Mouse (Mus musculus): ENCODE measurements around the gene Tmem200b. TPM values are rescaled to one million over a fixed set of nuclear protein-coding genes. Genes with fewer than 3 reads are reported as not detected.
A peak's percentile ranks its signal among the peaks of the same experiment; 100 is the strongest.

Tmem200b gene
- polyA plus RNA-seq, 1 experiment from 2014 or later = 0.79 TPM

GRCm38 (mm10) chr4:131922404-131922803 lies 833 bp downstream of the Tmem200b start:
- Histone ChIP-seq H3K9ac (ENCODE audit: low read length) (no peak overlapping the region), H3K27ac (ENCODE audit: low read depth, low read length) (no peak overlapping the region), H3K36me3 (ENCODE audit: control insufficient read depth, insufficient read depth, low read length) (peaks cover 19% of the 10 kb centered on the region), H3K27me3 (ENCODE audit: control insufficient read depth, insufficient read depth, low read length) (peaks cover 66% of the 10 kb centered on the region), H3K9me3 (ENCODE audit: control insufficient read depth, low read length) (no peaks in the 10 kb centered on the region), H3K4me3 (ENCODE audit: low read depth, low read length) (peak overlapping the region; percentile 45), H3K4me1 (ENCODE audit: control insufficient read depth, insufficient read depth, low read length) (peaks cover 29% of the 10 kb centered on the region), H3K4me2 (peak overlapping the region; percentile 61)
- ATAC-seq (ENCODE audit: low FRiP score) (peak; percentile 28; the same call in 1 of the 2 replicates), DNase-seq (ENCODE audit: low spot score, missing footprints) (peak; percentile 89)
- 64% methylated on average over 15 of the region's 15 CpGs for WGBS

GRCm38 (mm10) chr4:131924096-131924810 lies 2.7 kb downstream of the Tmem200b start:
- peaks cover 26% of the 10 kb centered on the region for H3K4me1 ChIP-seq (ENCODE audit: control insufficient read depth, insufficient read depth, low read length)
- peaks cover 22% of the 10 kb centered on the region for H3K36me3 ChIP-seq (ENCODE audit: control insufficient read depth, insufficient read depth, low read length)

DNA sequence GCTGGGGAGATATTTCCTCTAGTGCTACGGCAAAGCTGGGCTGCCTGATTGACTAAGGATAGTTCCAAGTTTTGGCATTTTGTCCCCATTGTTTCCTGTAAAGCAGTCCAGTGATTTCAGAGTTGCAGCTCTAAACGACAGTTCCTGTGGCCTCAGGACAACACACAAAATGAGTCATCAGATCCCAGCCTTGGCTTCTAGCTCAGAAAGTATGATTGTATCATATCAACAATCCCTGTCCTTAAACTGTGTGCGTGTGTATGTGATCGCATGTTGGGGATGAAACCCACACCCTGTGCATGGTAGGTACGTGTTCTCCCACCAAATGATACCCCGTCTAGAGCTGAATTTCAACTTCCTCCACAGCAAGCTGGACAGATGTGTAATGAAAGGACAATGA lies 7.6 kb downstream of the Tmem200b start:
- Histone ChIP-seq H3K9me3 (ENCODE audit: control insufficient read depth, low read length) (no peaks in the 10 kb centered on the region), H3K4me1 (ENCODE audit: control insufficient read depth, insufficient read depth, low read length) (no peaks in the 10 kb centered on the region), H3K4me3 (ENCODE audit: low read depth, low read length) (no peak overlapping the region), H3K4me2 (no peak overlapping the region), H3K9ac (ENCODE audit: low read length) (no peak overlapping the region), H3K27me3 (ENCODE audit: control insufficient read depth, insufficient read depth, low read length) (peaks cover 4% of the 10 kb centered on the region), H3K36me3 (ENCODE audit: control insufficient read depth, insufficient read depth, low read length) (peaks cover 26% of the 10 kb centered on the region), H3K27ac (ENCODE audit: low read depth, low read length) (no peak overlapping the region)
- WGBS = 92% methylated on average over 6 of the region's 6 CpGs
- ATAC-seq (ENCODE audit: low FRiP score) (no peak), DNase-seq (ENCODE audit: low spot score, missing footprints) (no peak)

More at GRCm38 (mm10) chr4:131924096-131924810, 2.7 kb downstream of the Tmem200b start:
- DNase-seq (ENCODE audit: low spot score, missing footprints) (no peak), ATAC-seq (ENCODE audit: low FRiP score) (no peak)
- WGBS = 64% methylated on average over 6 of the region's 6 CpGs
- Histone ChIP-seq H3K27me3 (ENCODE audit: control insufficient read depth, insufficient read depth, low read length) (peaks cover 53% of the 10 kb centered on the region), H3K27ac (ENCODE audit: low read depth, low read length) (no peak overlapping the region), H3K4me3 (ENCODE audit: low read depth, low read length) (no peak overlapping the region), H3K9me3 (ENCODE audit: control insufficient read depth, low read length) (no peaks in the 10 kb centered on the region), H3K4me2 (no peak overlapping the region), H3K9ac (ENCODE audit: low read length) (no peak overlapping the region; the same call in 1 of the 2 replicates)

DNA sequence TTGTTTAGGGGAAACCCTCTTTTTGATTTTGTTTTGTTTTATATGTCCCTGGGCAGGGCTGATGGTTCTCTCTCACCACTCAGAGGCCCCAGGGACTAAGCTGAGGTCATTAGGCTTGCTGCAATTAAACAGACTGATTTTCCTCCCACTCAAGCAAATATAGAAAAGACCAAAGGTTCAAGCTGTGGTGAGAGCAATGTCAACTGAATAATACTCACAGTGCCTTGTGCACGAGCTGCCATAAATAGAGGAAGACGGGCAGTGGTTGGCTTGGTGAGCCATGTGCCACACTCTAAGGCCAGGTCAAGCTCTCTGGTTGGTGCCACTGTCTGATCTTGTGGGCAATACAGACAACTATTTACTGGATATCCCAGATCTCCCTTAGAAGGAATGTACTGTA lies 17.9 kb downstream of the Tmem200b start:
- 80% methylated on average over 2 of the region's 2 CpGs for WGBS

GRCm38 (mm10) chr4:131940846-131941245 lies 19.3 kb downstream of the Tmem200b start:
- no peak overlapping the region for H3K4me2 ChIP-seq
- no peak overlapping the region for H3K9ac ChIP-seq (ENCODE audit: low read length)
- H3K27ac ChIP-seq (ENCODE audit: low read depth, low read length) = no peak overlapping the region
- ATAC-seq (ENCODE audit: low FRiP score) (no peak), DNase-seq (ENCODE audit: low spot score, missing footprints) (no peak)
- no peaks in the 10 kb centered on the region for H3K27me3 ChIP-seq (ENCODE audit: control insufficient read depth, insufficient read depth, low read length)
- no peaks in the 10 kb centered on the region for H3K9me3 ChIP-seq (ENCODE audit: control insufficient read depth, low read length)
- no peak overlapping the region for H3K4me3 ChIP-seq (ENCODE audit: low read depth, low read length)
- peaks cover 3% of the 10 kb centered on the region; the same call in 1 of the 2 replicates for H3K36me3 ChIP-seq (ENCODE audit: control insufficient read depth, insufficient read depth, low read length)
- H3K4me1 ChIP-seq (ENCODE audit: control insufficient read depth, insufficient read depth, low read length) = no peaks in the 10 kb centered on the region
- WGBS = 93% methylated on average over 4 of the region's 4 CpGs

More for the DNA sequence above, 17.9 kb downstream of the Tmem200b start:
- Histone ChIP-seq H3K27ac (ENCODE audit: low read depth, low read length) (no peak overlapping the region), H3K9ac (ENCODE audit: low read length) (no peak overlapping the region), H3K27me3 (ENCODE audit: control insufficient read depth, insufficient read depth, low read length) (no peaks in the 10 kb centered on the region), H3K4me1 (ENCODE audit: control insufficient read depth, insufficient read depth, low read length) (no peaks in the 10 kb centered on the region), H3K4me2 (no peak overlapping the region), H3K4me3 (ENCODE audit: low read depth, low read length) (no peak overlapping the region), H3K9me3 (ENCODE audit: control insufficient read depth, low read length) (no peaks in the 10 kb centered on the region), H3K36me3 (ENCODE audit: control insufficient read depth, insufficient read depth, low read length) (peaks cover 6% of the 10 kb centered on the region; the same call in 1 of the 2 replicates)
- DNase-seq (ENCODE audit: low spot score, missing footprints) (no peak), ATAC-seq (ENCODE audit: low FRiP score) (no peak)

- Histone ChIP-seq H3K36me3 (ENCODE audit: control insufficient read depth, insufficient read depth, low read length) (no peaks in the 10 kb centered on the region), H3K4me3 (ENCODE audit: low read depth, low read length) (no peak overlapping the region), H3K9ac (ENCODE audit: low read length) (no peak overlapping the region), H3K9me3 (ENCODE audit: control insufficient read depth, low read length) (no peaks in the 10 kb centered on the region), H3K4me1 (ENCODE audit: control insufficient read depth, insufficient read depth, low read length) (peaks cover 27% of the 10 kb centered on the region), H3K27me3 (ENCODE audit: control insufficient read depth, insufficient read depth, low read length) (no peaks in the 10 kb centered on the region), H3K27ac (ENCODE audit: low read depth, low read length) (no peak overlapping the region), H3K4me2 (no peak overlapping the region)
- WGBS = 90% methylated on average over 11 of the region's 11 CpGs
- ATAC-seq (ENCODE audit: low FRiP score) (no peak), DNase-seq (ENCODE audit: low spot score, missing footprints) (no peak)
These were observed 26.3 kb downstream of the Tmem200b start for GRCm38 (mm10) chr4:131947848-131948247.

DNA sequence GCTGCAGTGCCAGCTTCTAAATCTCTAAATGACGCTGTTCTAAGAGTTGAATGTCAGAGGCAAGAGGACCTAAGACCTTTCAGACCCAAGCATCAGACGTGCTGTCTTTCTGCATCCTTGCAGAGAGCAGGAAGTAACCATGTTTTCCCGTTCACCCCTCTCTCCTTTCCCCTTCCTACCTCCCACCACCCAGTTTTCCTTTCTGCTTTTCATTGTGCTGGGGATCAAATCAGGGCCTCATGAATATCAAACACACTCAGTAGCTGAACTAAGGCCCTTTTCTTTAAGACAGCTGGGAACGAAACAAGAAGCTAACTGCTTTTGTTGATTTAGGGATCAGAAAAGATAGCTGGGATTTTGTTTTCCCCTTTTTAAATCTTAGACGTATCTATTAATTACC lies 28.3 kb downstream of the Tmem200b start:
- DNase-seq (ENCODE audit: low spot score, missing footprints) (peak; percentile 91), ATAC-seq (ENCODE audit: low FRiP score) (no peak)
- H3K27ac ChIP-seq (ENCODE audit: low read depth, low read length) = no peak overlapping the region
- no peaks in the 10 kb centered on the region for H3K9me3 ChIP-seq (ENCODE audit: control insufficient read depth, low read length)
- H3K4me1 ChIP-seq (ENCODE audit: control insufficient read depth, insufficient read depth, low read length) = peaks cover 27% of the 10 kb centered on the region
- no peak overlapping the region for H3K4me3 ChIP-seq (ENCODE audit: low read depth, low read length)
- no peaks in the 10 kb centered on the region for H3K27me3 ChIP-seq (ENCODE audit: control insufficient read depth, insufficient read depth, low read length)
- H3K4me2 ChIP-seq = no peak overlapping the region
- WGBS = 15% methylated on average over 5 of the region's 5 CpGs
- no peaks in the 10 kb centered on the region for H3K36me3 ChIP-seq (ENCODE audit: control insufficient read depth, insufficient read depth, low read length)
- no peak overlapping the region for H3K9ac ChIP-seq (ENCODE audit: low read length)

DNA sequence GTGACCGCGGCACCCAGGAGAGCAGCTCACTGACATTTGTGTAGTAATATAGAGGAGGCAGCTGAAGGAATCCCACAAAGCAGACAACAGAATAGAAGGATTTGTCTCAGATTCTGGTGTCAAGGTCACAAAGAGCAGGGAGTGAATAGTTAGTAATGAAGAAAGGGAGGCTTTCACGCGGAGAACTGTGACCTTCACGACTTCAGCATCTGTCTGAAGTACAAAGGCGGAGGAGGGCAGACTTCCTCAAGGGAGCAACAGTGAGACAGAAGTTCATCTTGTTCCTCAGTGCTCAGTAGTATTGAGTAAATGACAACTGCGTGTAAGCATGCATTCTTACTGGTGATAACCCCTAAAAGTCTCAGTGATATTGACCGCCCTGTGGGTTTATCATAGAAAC lies 29.1 kb downstream of the Tmem200b start:
- no peaks in the 10 kb centered on the region for H3K27me3 ChIP-seq (ENCODE audit: control insufficient read depth, insufficient read depth, low read length)
- no peak overlapping the region for H3K4me2 ChIP-seq
- 30% methylated on average over 8 of the region's 8 CpGs for WGBS
- no peak for ATAC-seq (ENCODE audit: low FRiP score)
- H3K4me1 ChIP-seq (ENCODE audit: control insufficient read depth, insufficient read depth, low read length) = peaks cover 27% of the 10 kb centered on the region
- H3K36me3 ChIP-seq (ENCODE audit: control insufficient read depth, insufficient read depth, low read length) = 0 out of 2 replicates have a peak, but pooled peaks cover 3% of the 10 kb centered on the region
- H3K9ac ChIP-seq (ENCODE audit: low read length) = no peak overlapping the region
- H3K9me3 ChIP-seq (ENCODE audit: control insufficient read depth, low read length) = no peaks in the 10 kb centered on the region
- no peak overlapping the region for H3K27ac ChIP-seq (ENCODE audit: low read depth, low read length)
- H3K4me3 ChIP-seq (ENCODE audit: low read depth, low read length) = no peak overlapping the region
- peak; percentile 86 for DNase-seq (ENCODE audit: low spot score, missing footprints)

- Histone ChIP-seq H3K4me2 (no peak overlapping the region), H3K27ac (ENCODE audit: low read depth, low read length) (no peak overlapping the region), H3K27me3 (ENCODE audit: control insufficient read depth, insufficient read depth, low read length) (no peaks in the 10 kb centered on the region), H3K9me3 (ENCODE audit: control insufficient read depth, low read length) (no peaks in the 10 kb centered on the region), H3K36me3 (ENCODE audit: control insufficient read depth, insufficient read depth, low read length) (peaks cover 6% of the 10 kb centered on the region; the same call in 1 of the 2 replicates), H3K4me3 (ENCODE audit: low read depth, low read length) (no peak overlapping the region), H3K4me1 (ENCODE audit: control insufficient read depth, insufficient read depth, low read length) (no peaks in the 10 kb centered on the region), H3K9ac (ENCODE audit: low read length) (no peak overlapping the region)
- ATAC-seq (ENCODE audit: low FRiP score) (no peak), DNase-seq (ENCODE audit: low spot score, missing footprints) (no peak)
- WGBS = 89% methylated on average over 3 of the region's 3 CpGs
These were observed 35.6 kb downstream of the Tmem200b start for GRCm38 (mm10) chr4:131957161-131957560.

Data from midbrain, embryonic 11.5 days (tissue).